Mouse (Mus musculus): Measurements from ENCODE around the gene Mvb12b.

- TF ChIP-seq GATA1 (IDR thresholded peaks at IDR 0.05; ENCODE audit: low read length) (no peak), TAL1 (IDR thresholded peaks at IDR 0.05; ENCODE audit: low read length) (no peak)
These were observed 170.9 kb downstream of the Mvb12b start for GRCm38 (mm10) chr2:33716878-33717277.
